Mouse (Mus musculus) ZHBTc4 (cell line): Measurements from ENCODE around the gene Scn2a.
"Not testable (repeated sequence)": the region's sequence is repeated elsewhere in the genome, so short reads cannot be mapped to it uniquely, and the experiment has no call there.

Experiments
- DNase-seq: peaks from one replicate; pipeline ENCODE4 v3.0.0-alpha.2; 2011; ENCODE audit warnings: low read depth, low spot score

Scn2a gene

GRCm38 (mm10) chr2:65695061-65695460 lies 74.5 kb downstream of the Scn2a start:
- DNase-seq = peak; percentile 24

- no peak for DNase-seq
Observed at GRCm38 (mm10) chr2:65700246-65700645, 79.7 kb downstream of the Scn2a start.

- no peak for DNase-seq
Observed at GRCm38 (mm10) chr2:65701175-65701574, 80.6 kb downstream of the Scn2a start.

GRCm38 (mm10) chr2:65722219-65722800 lies 101.7 kb downstream of the Scn2a start:
- DNase-seq = no peak

GRCm38 (mm10) chr2:65745400-65745799 lies 124.8 kb downstream of the Scn2a start:
- no peak for DNase-seq

- DNase-seq = no peak
Observed at GRCm38 (mm10) chr2:65782442-65782841, 161.9 kb downstream of the Scn2a start.

GRCm38 (mm10) chr2:65783392-65783791 lies 162.8 kb downstream of the Scn2a start:
- DNase-seq = no peak

GRCm38 (mm10) chr2:65792516-65792915 lies 171.9 kb downstream of the Scn2a start:
- DNase-seq = no peak

- DNase-seq = no peak
Observed at GRCm38 (mm10) chr2:65793593-65793992, 173.0 kb downstream of the Scn2a start.

GRCm38 (mm10) chr2:65801054-65801709 lies 180.6 kb downstream of the Scn2a start:
- DNase-seq = no peak

- DNase-seq = no peak
Observed at GRCm38 (mm10) chr2:65806556-65806955, 186.0 kb downstream of the Scn2a start.

- DNase-seq = not testable (repeated sequence)
Observed at GRCm38 (mm10) chr2:65811203-65811602, 190.6 kb downstream of the Scn2a start.
